Mouse (Mus musculus) frontal cortex, postnatal 36 days (tissue): ENCODE measurements around the gene Bsn.
A peak's percentile ranks its signal among the peaks of the same experiment; 100 is the strongest.
"Not testable (repeated sequence)": the region's sequence is repeated elsewhere in the genome, so short reads cannot be mapped to it uniquely, and the experiment has no call there.

Experiments
- DNase-seq, 2 experiments: peaks; one replicate each; pipeline ENCODE4 v3.0.0; 2022; ENCODE audit warnings: low spot score in 2 of 2

The Bsn gene

DNA sequence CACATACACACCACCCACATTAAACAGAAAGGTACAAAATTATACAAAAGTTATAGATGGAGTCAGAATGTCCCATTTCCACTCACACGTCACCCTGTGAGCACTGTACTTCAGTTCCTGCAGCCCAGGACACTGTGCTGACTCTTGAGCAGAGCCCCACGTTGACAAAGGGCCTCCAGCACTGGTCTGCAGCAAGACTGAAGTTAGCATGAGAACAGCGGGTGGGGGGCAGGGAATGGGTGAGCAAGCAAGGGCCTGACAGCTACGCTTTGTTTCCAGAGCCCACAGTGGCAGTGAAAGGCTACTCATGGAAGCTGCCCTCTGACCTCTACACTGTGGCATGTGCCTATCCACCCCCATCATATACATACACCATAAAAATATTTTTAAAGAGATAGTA lies 40.4 kb downstream of the Bsn start:
- DNase-seq: no peak

- no peak for DNase-seq
Observed at GRCm38 (mm10) chr9:108147606-108148005, 42.6 kb downstream of the Bsn start.

- no peak for DNase-seq
Observed at GRCm38 (mm10) chr9:108146451-108146850, 43.7 kb downstream of the Bsn start.

- no peak for DNase-seq
Observed at GRCm38 (mm10) chr9:108145740-108146139, 44.4 kb downstream of the Bsn start.

DNA sequence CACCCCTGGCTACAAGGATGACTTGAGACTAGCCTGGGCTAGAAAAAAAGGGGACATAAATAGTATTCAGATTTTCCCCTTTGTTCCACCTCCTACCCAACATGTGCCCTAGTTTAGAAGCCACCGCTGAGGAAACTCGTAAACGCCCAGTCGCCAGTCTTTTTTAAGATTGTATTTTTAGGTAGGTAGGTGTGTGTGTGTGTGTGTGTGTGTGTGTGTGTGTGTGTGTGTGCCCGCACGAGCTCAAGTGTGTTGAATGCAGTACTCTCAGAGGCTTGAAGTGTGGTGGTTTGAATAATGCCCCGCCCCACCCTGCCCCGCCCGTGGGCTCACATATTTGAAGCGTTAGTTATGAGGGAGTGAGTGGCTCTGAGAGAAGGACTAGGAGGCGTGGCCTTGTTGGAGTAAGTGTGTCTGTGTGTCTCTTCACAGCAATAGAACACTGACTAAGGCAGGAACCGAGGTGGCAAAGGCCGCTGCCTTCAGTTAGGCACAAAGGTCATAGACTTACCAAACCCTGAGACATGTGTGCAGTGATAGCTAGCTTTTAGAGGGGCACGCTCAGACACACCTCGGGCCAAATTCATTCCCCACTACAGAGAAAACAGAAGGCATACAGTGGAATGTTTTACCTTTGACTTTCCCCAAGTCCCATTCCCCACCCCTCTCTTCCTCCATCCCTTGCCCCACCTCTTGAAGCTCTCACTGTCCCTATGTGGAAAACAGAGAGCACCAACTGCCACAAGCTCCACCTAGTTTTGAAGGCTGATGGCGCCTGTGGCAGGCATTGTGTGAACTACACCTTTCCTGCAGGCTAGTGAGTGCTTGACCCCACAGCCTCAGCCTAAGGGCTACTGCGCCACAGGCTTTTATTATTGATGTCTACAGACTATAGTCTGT lies 45.6 kb downstream of the Bsn start:
- no peak for DNase-seq

GRCm38 (mm10) chr9:108143470-108143869 lies 46.7 kb downstream of the Bsn start:
- no peak for DNase-seq

GRCm38 (mm10) chr9:108141387-108141786 lies 48.8 kb downstream of the Bsn start:
- peak in 1 of 2 experiments; percentile 57 for DNase-seq

- DNase-seq: no peak
Observed at GRCm38 (mm10) chr9:108139963-108140695, 50.1 kb downstream of the Bsn start.

- no peak for DNase-seq
Observed at GRCm38 (mm10) chr9:108139169-108139962, 50.8 kb downstream of the Bsn start.

DNA sequence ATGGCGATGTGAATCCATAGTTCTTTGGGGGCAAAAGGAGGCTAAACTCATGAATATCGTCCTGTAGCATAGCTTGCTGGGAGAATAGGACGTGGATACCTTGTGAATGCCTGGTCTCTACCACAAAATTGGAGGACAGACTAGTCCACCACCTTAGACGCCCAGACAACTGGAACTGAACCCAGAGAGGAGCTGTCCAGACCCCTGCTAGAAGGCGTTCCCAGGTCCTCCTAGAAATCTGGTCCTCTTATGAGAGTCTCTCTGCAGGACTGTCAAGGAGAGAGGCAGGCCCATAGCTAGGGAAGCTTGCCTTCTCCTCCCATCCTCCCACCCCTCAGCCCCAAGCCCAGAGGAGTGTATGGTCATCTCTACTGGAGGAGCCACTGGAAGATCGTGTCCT lies 52.1 kb downstream of the Bsn start:
- DNase-seq: no peak

DNA sequence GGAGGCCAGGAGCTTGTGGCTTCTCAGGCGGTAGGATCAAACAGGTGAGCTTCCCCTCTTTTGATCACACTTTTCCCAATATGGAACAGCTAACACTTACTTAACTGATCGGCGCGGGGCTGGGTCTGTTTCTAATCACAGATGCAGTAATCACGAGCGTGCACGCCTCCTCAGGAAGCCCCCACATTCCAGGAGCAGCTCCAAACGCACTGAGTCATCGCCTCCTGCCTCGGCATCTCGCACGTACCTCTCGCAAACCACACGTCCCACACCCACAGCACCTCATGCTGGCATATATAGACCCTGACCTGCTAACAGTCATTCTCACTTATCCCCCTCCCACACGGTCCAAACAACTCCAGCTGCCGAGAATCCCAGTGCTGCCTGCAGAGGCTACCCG lies 52.7 kb downstream of the Bsn start:
- DNase-seq: peak; percentile 91 to 96

GRCm38 (mm10) chr9:108136930-108137462 lies 53.2 kb downstream of the Bsn start:
- DNase-seq: peak in 1 of 2 experiments; percentile 89

GRCm38 (mm10) chr9:108136225-108136624 lies 54.0 kb downstream of the Bsn start:
- no peak for DNase-seq

GRCm38 (mm10) chr9:108135679-108136078 lies 54.5 kb downstream of the Bsn start:
- DNase-seq: not testable (repeated sequence)

DNA sequence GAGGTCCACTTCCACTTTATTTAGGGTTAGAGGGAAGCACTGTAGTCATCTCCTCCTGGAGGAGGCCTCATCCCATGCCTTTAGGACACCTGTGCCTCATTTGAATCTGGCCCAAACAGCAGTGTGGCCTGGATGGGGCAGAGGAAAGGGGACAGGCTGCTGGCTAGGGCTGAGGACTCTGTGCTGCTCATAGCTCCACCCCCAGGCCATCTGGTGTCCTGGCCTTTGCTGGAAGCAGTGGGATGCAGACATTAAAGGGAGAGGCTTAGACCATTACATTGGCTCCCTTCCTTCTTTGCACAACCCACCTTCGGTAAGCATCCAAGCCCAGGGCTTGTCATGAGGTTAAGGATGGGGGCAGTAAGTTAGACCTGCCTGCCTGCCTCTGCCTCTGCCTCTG lies 56.7 kb downstream of the Bsn start:
- DNase-seq: no peak

DNA sequence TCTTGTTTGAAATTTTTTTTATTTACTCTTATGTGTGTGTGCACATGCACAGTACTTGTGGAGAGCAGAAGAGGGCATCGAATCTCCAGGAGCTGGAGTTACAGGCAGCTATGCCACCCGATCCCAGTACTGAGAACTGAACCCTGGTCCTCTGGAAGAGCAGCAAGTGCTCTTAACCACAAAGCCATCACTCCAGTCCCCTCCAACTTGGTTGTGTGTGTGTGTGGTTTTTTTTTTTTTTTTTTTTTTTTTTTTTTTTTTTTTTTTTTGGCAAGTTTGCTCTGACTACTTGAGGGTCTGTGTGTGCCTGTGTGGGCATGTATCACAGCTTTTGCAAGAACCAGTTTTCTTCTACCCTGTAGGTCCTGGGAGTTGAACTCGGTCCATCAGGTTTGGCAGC lies 57.8 kb downstream of the Bsn start:
- DNase-seq: no peak

GRCm38 (mm10) chr9:108131502-108131901 lies 58.7 kb downstream of the Bsn start:
- no peak for DNase-seq

DNA sequence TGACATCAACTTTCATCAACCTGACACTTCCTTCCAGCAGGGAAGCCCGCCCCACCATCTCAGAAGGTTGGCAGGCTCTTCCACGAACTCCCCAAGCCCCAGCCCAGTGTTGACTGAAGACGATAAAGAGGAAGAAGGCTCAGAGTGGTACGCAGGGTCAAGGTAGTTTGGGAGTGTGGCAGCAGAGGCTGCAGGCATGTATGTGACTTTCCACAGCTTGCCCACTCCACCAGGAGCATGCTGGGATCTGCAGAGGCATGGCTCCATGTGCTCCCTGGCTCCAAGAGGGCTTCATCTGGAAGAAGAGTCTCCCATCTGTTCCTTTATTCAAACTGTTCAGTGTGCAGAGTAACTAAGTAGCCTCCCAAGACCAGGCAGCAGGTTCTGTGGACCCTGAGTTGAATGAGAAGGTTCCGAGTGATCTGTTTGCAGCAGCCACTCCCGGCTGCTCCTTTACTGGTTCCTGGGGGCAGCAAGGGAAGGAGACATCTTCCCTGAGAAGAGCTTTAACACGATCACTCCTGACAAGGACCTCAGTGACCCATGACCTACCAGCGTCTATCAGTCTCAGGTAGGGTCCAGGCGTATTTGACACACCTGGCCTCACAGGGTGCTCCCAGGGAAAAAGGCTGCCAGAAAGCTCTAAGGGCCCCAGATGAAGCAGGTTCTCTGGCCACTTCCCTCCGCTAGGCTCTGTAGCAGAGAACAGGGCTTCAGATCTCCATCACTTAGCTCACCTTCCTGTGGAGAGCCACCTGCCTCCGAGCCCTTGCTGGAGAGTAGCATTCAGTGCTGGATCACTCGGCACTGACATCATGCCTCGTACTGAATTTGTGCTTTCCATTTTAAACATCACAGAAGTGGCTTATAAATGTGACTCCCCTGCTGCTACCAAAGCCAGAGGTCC lies 60.9 kb downstream of the Bsn start:
- no peak for DNase-seq

DNA sequence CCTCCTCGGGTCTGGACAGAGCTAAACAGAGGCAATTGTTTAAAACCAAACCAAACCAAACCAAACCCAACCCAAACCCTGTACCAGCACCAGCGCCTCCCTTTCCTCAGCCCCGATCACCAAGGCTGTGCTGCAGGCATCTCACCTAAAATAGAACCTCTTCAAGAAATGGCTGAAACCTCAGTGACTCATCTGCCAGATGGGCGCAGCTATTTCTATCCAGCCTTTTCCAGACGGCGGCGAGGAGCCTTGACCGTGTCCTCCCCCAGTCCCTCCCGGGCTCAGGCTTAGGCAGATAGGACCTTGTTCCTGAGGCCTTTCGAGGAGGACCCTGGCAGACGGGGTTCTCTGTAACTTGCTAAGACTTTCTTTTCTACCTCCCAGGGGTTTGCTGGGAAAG lies 61.9 kb downstream of the Bsn start:
- DNase-seq: peak; percentile 80 to 84

DNA sequence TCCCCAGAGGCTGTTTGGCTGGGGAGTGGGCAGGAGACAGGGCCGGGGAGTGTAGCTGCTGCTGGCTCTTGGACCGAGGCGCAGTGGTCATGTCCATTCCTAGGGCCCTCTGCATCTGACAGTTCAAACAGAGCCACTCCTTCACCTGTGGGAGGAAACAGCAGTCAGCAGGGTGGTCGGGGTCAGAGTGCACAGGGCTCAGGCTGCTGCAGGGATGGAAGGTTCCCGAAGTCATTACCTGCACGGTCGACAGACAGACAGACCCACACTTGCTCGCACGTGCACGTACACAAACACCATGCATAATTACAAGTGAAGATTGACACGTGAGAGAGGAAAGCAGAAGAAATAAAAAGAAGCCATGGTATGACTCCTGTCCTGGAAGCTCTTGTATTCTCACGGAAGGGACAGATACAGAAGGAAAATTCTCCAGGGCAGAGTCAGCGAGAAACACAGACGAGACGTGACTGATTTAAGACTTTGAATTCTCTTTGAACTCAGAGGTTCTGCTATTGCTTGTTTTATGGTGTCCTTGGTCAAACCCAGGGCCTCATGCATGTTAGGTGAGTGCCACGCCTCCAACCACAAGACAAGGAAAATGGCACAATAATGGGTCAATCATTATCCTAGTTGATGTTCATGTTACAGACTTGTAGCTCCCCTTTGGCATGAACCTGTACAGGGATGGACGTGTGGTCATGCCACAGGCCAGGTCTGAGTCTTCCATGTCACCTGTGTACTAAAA lies 63.6 kb downstream of the Bsn start:
- DNase-seq: no peak
